ENCODE assay signal across 27 mouse cellular contexts in genomic region chr17:73626912-73627311, GRCm38 (mm10).
DNase-seq lines count a peak whose midpoint lies in the region; ATAC-seq and TF ChIP-seq lines count a peak whose summit lies in the region.
"Had no signal": no experiment of that assay in that cellular context is flagged by ENCODE, and none has a peak within 500 bp of the region (broad histone marks: within the 10 kb centered on the region; RNA-seq: fewer than 3 reads in every experiment).

No protein-coding gene starts in this region.

- no peaks in the 10 kb centered on the region for H3K9me3 ChIP-seq in midbrain, embryonic 11.5 days (ENCODE audit: control insufficient read depth, low read length)
- H3K9me3 ChIP-seq in midbrain, embryonic 16.5 days (replicated peaks; ENCODE audit: control insufficient read depth, low read length, poor library complexity, severe bottlenecking) = no peaks in the 10 kb centered on the region
- H3K9me3 ChIP-seq in liver, postnatal 0 days (ENCODE audit: low read length) = no peaks in the 10 kb centered on the region
- H3K9me3 ChIP-seq: embryonic facial prominence, embryonic 10.5 days; embryonic facial prominence, embryonic 13.5 days; forebrain, embryonic 12.5 days; heart, embryonic 12.5 days; heart, embryonic 15.5 days; hindbrain, embryonic 10.5 days; hindbrain, embryonic 13.5 days had no signal

- WGBS in midbrain, embryonic 11.5 days = 85% methylated on average over 4 of the region's 4 CpGs
- 76% methylated on average over 4 of the region's 4 CpGs for WGBS in midbrain, embryonic 16.5 days
- 65% methylated on average over 4 of the region's 4 CpGs for WGBS in liver, postnatal 0 days (ENCODE audit: insufficient replicate concordance)

- H3K4me1 ChIP-seq in midbrain, embryonic 11.5 days (ENCODE audit: control insufficient read depth, insufficient read depth, low read length) = no peaks in the 10 kb centered on the region
- no peaks in the 10 kb centered on the region for H3K4me1 ChIP-seq in midbrain, embryonic 16.5 days (ENCODE audit: control insufficient read depth, insufficient read depth, low read length)
- H3K4me1 ChIP-seq in liver, postnatal 0 days (ENCODE audit: insufficient read depth) = no peaks in the 10 kb centered on the region
- H3K4me1 ChIP-seq: embryonic facial prominence, embryonic 10.5 days; embryonic facial prominence, embryonic 13.5 days; forebrain, embryonic 12.5 days; heart, embryonic 15.5 days; hindbrain, embryonic 10.5 days had no signal

- H3K4me3 ChIP-seq in midbrain, embryonic 11.5 days (ENCODE audit: low read depth, low read length) = no peak overlapping the region
- no peak overlapping the region for H3K4me3 ChIP-seq in midbrain, embryonic 16.5 days (ENCODE audit: low read depth, low read length)
- no peak overlapping the region for H3K4me3 ChIP-seq in liver, postnatal 0 days (ENCODE audit: low read depth, low read length)
- H3K4me3 ChIP-seq: embryonic facial prominence, embryonic 10.5 days; embryonic facial prominence, embryonic 13.5 days; erythroblast, embryonic 14.5 days; forebrain, embryonic 12.5 days; heart, embryonic 12.5 days; heart, embryonic 15.5 days; hindbrain, embryonic 10.5 days; hindbrain, embryonic 13.5 days had no signal

- H3K9ac ChIP-seq in midbrain, embryonic 11.5 days (ENCODE audit: low read length) = no peak overlapping the region
- H3K9ac ChIP-seq in midbrain, embryonic 16.5 days (ENCODE audit: low read depth, low read length) = no peak overlapping the region
- H3K9ac ChIP-seq in liver, postnatal 0 days (replicated peaks) = no peak overlapping the region
- H3K9ac ChIP-seq: embryonic facial prominence, embryonic 13.5 days; forebrain, embryonic 12.5 days; heart, embryonic 12.5 days; heart, embryonic 15.5 days; hindbrain, embryonic 13.5 days had no signal

- no peaks in the 10 kb centered on the region for H3K36me3 ChIP-seq in midbrain, embryonic 11.5 days (ENCODE audit: control insufficient read depth, insufficient read depth, low read length)
- no peaks in the 10 kb centered on the region for H3K36me3 ChIP-seq in midbrain, embryonic 16.5 days (ENCODE audit: control insufficient read depth, insufficient read depth, low read length)
- no peaks in the 10 kb centered on the region for H3K36me3 ChIP-seq in liver, postnatal 0 days (replicated peaks; ENCODE audit: insufficient read depth, low read length)
- H3K36me3 ChIP-seq: embryonic facial prominence, embryonic 10.5 days; embryonic facial prominence, embryonic 13.5 days; forebrain, embryonic 12.5 days; heart, embryonic 12.5 days; heart, embryonic 15.5 days; hindbrain, embryonic 10.5 days; hindbrain, embryonic 13.5 days had no signal

- DNase-seq in frontal cortex, postnatal 25 days (ENCODE audit: low spot score in 2 of 2) = no peak
- peak; percentile 33 for DNase-seq in midbrain, embryonic 11.5 days (ENCODE audit: low spot score, missing footprints)
- DNase-seq in layer of hippocampus, adult 9-10 months (ENCODE audit: low spot score) = peak; percentile 38
- DNase-seq in liver, postnatal 0 days = no peak
- DNase-seq: adrenal gland, adult 2 months; adrenal gland, postnatal 14 days; cerebellum, adult 11-12 months; cerebellum, adult 8-10 months; cerebellum, postnatal 10 days; cerebellum, postnatal 36 days; embryo, embryonic 11 days; gastrocnemius, postnatal 25 days; heart, adult 18-20 months; heart, postnatal 10 days; heart, postnatal 36 days had no signal

- TF ChIP-seq EP300 in liver, postnatal 0 days (IDR thresholded peaks at IDR 0.05; ENCODE audit: low read depth) = no peak

- ATAC-seq in frontal cortex, adult (ENCODE audit: low TSS enrichment) = peak; percentile 59
- ATAC-seq in midbrain, embryonic 11.5 days (ENCODE audit: low FRiP score) = no peak
- no peak for ATAC-seq in midbrain, embryonic 16.5 days
- no peak for ATAC-seq in liver, postnatal 0 days
- ATAC-seq: CD4-positive, CD25-positive, alpha-beta regulatory T cell, adult 4 months; hindbrain, embryonic 16.5 days had no signal

- no peak overlapping the region for H3K4me2 ChIP-seq in midbrain, embryonic 11.5 days
- no peak overlapping the region for H3K4me2 ChIP-seq in midbrain, embryonic 16.5 days (ENCODE audit: low read length)
- H3K4me2 ChIP-seq in liver, postnatal 0 days (ENCODE audit: low read depth, low read length) = no peak overlapping the region
- H3K4me2 ChIP-seq: embryonic facial prominence, embryonic 13.5 days; forebrain, embryonic 12.5 days; heart, embryonic 12.5 days; heart, embryonic 15.5 days; hindbrain, embryonic 13.5 days had no signal

- no peak for TF ChIP-seq CTCF in liver, postnatal 0 days (IDR thresholded peaks at IDR 0.05; ENCODE audit: low read depth)

- H3K27me3 ChIP-seq in midbrain, embryonic 11.5 days (ENCODE audit: control insufficient read depth, insufficient read depth, low read length) = no peaks in the 10 kb centered on the region
- H3K27me3 ChIP-seq in midbrain, embryonic 16.5 days (ENCODE audit: control insufficient read depth, insufficient read depth, low read depth, low read length) = no peaks in the 10 kb centered on the region
- no peaks in the 10 kb centered on the region for H3K27me3 ChIP-seq in liver, postnatal 0 days (ENCODE audit: insufficient read depth, low read length)
- H3K27me3 ChIP-seq: embryonic facial prominence, embryonic 13.5 days; forebrain, embryonic 12.5 days; heart, embryonic 12.5 days; heart, embryonic 15.5 days; hindbrain, embryonic 13.5 days had no signal

- no peak overlapping the region for H3K27ac ChIP-seq in midbrain, embryonic 11.5 days (ENCODE audit: low read depth, low read length)
- H3K27ac ChIP-seq in midbrain, embryonic 16.5 days (ENCODE audit: low read length) = no peak overlapping the region
- H3K27ac ChIP-seq in liver, postnatal 0 days (ENCODE audit: low read depth) = no peak overlapping the region
- H3K27ac ChIP-seq: embryonic facial prominence, embryonic 10.5 days; embryonic facial prominence, embryonic 13.5 days; forebrain, embryonic 12.5 days; heart, embryonic 15.5 days; hindbrain, embryonic 10.5 days; hindbrain, embryonic 13.5 days had no signal

Comparison
In these comparisons a context has a peak if more than half of its experiments do, and no peak if none do; other contexts are left out.
1. DNase-seq: peak in midbrain, embryonic 11.5 days (single experiment) and layer of hippocampus, adult 9-10 months (single experiment); none in frontal cortex, postnatal 25 days (0 of 2) and liver, postnatal 0 days (single experiment).